Mouse (Mus musculus): ENCODE results near the gene Ptafr.
A peak's percentile ranks its signal among the peaks of the same experiment; 100 is the strongest.

The Ptafr gene

DNA sequence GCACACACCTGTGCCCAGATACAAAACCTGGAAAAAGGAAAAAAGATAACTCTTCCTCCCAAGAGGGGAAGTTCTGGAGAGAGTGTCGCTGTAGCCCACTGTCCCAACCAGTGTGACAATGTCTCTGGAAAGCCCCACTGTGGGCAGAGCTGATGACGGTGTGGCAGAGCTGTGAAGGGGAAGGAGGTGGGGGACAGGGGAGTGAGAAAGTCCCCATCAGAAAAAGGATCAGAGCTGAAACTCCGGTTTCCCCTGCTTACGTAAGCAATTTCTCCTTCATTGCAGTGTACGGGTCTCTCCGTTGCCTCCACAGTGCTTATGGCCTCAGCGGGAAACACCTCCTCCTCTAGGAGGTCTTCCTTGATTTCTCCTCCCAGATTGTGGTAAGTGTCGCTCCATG, 47.5 kb downstream of the Ptafr start:
- no peak for DNase-seq (ENCODE audit: low read depth, low spot score)

- no peak for DNase-seq (ENCODE audit: low read depth, low spot score)
Measured at GRCm38 (mm10) chr4:132617873-132618272, 54.0 kb downstream of the Ptafr start.

- no peak for DNase-seq (ENCODE audit: low read depth, low spot score)
Measured at GRCm38 (mm10) chr4:132618850-132619375, 55.0 kb downstream of the Ptafr start.

- peak; percentile 82 for DNase-seq (ENCODE audit: low read depth, low spot score)
Measured at GRCm38 (mm10) chr4:132620134-132620533, 56.3 kb downstream of the Ptafr start.

- DNase-seq (ENCODE audit: low read depth, low spot score) = peak; percentile 84
Measured at GRCm38 (mm10) chr4:132621287-132622068, 57.6 kb downstream of the Ptafr start.

- peak; percentile 84 for DNase-seq (ENCODE audit: low read depth, low spot score)
Measured at GRCm38 (mm10) chr4:132624034-132624657, 60.3 kb downstream of the Ptafr start.

DNA sequence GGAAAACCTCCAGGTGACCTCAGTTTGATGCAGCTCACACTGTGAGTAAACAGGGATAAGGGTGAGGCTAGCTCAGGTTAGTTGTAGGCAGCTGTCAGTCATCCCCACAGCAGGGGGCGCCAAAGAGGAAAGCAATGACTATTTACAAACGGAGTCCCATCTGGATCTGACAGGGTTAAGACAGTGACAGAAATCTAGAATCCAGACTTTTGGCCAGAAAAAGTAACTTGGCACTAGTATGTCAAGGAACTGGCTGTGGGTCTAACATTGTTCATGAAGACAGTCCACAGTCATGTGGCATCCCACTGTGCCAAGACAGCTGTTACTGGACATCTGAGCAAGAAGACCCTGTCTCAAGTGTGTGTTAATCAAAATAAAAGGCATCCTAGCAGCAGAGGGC, 65.0 kb downstream of the Ptafr start:
- DNase-seq (ENCODE audit: low read depth, low spot score) = peak; percentile 75
